7 mouse cellular contexts compared by ENCODE assay signal in genomic region chrX:157817571-157818206, GRCm38 (mm10). TPM values are rescaled to one million over a fixed set of nuclear protein-coding genes. Genes with fewer than 3 reads are reported as not detected.
DNase-seq lines count a peak whose midpoint lies in the region; ATAC-seq and TF ChIP-seq lines count a peak whose summit lies in the region.

No protein-coding gene starts in this region.

- no peaks in the 10 kb centered on the region for H3K9me3 ChIP-seq in hindbrain, embryonic 14.5 days (ENCODE audit: control insufficient read depth, low read length)
- H3K9me3 ChIP-seq in midbrain, embryonic 16.5 days (replicated peaks; ENCODE audit: control insufficient read depth, low read length, poor library complexity, severe bottlenecking), result no peaks in the 10 kb centered on the region

- peaks cover 17% of the 10 kb centered on the region for H3K4me1 ChIP-seq in cerebellum, adult 2 months (ENCODE audit: control insufficient read depth, insufficient read depth, low read length)
- no peaks in the 10 kb centered on the region for H3K4me1 ChIP-seq in hindbrain, embryonic 14.5 days (replicated peaks; ENCODE audit: control insufficient read depth, insufficient read depth, low read length)
- no peaks in the 10 kb centered on the region for H3K4me1 ChIP-seq in midbrain, embryonic 16.5 days (ENCODE audit: control insufficient read depth, insufficient read depth, low read length)

- DNase-seq in ZHBTc4 (ENCODE audit: low read depth, low spot score), result peak; percentile 95
- DNase-seq in cerebellum, adult 2 months, result peak; percentile 60 to 65
- DNase-seq in gastrocnemius, adult 18-20 months (ENCODE audit: low spot score), result peak; percentile 48
- no peak for DNase-seq in hindbrain, embryonic 14.5 days (ENCODE audit: low spot score)
- DNase-seq in frontal cortex, postnatal 25 days (ENCODE audit: low spot score in 2 of 2), result no peak
- DNase-seq in layer of hippocampus, adult 8-10 months (ENCODE audit: low spot score in 2 of 2), result no peak

- H3K9ac ChIP-seq in hindbrain, embryonic 14.5 days, result peak overlapping the region; percentile 40
- 0 out of 2 replicates have a peak overlapping the region, but pooled peaks have one; percentile 44 for H3K9ac ChIP-seq in midbrain, embryonic 16.5 days (ENCODE audit: low read depth, low read length)

- WGBS in cerebellum, adult 2 months, result 20% methylated on average over 31 of the region's 31 CpGs
- WGBS in hindbrain, embryonic 14.5 days, result 21% methylated on average over 30 of the region's 31 CpGs
- WGBS in midbrain, embryonic 16.5 days, result 16% methylated on average over 31 of the region's 31 CpGs

- no peak for TF ChIP-seq POLR2A in cerebellum, adult 2 months (IDR thresholded peaks at IDR 0.05; ENCODE audit: borderline replicate concordance, insufficient read depth, low read length)

- H3K27me3 ChIP-seq in cerebellum, adult 2 months (ENCODE audit: control insufficient read depth, insufficient read depth, low read length), result no peaks in the 10 kb centered on the region
- no peaks in the 10 kb centered on the region for H3K27me3 ChIP-seq in hindbrain, embryonic 14.5 days (ENCODE audit: control insufficient read depth, insufficient read depth, low read length)
- H3K27me3 ChIP-seq in midbrain, embryonic 16.5 days (ENCODE audit: control insufficient read depth, insufficient read depth, low read depth, low read length), result no peaks in the 10 kb centered on the region

- H3K27ac ChIP-seq in cerebellum, adult 2 months (ENCODE audit: insufficient read depth, low read length), result peak overlapping the region; percentile 17; the same call in 1 of the 2 replicates
- H3K27ac ChIP-seq in hindbrain, embryonic 14.5 days, result no peak overlapping the region
- no peak overlapping the region for H3K27ac ChIP-seq in midbrain, embryonic 16.5 days (ENCODE audit: low read length)

- no peak overlapping the region for H3K4me3 ChIP-seq in cerebellum, adult 2 months (replicated peaks; ENCODE audit: insufficient read depth, low read depth, low read length)
- peak overlapping the region; percentile 24 for H3K4me3 ChIP-seq in hindbrain, embryonic 14.5 days (replicated peaks; ENCODE audit: low read length)
- peak overlapping the region; percentile 14; the same call in 1 of the 2 replicates for H3K4me3 ChIP-seq in midbrain, embryonic 16.5 days (ENCODE audit: low read depth, low read length)

- H3K36me3 ChIP-seq in hindbrain, embryonic 14.5 days (replicated peaks; ENCODE audit: control insufficient read depth, insufficient read depth), result no peaks in the 10 kb centered on the region
- no peaks in the 10 kb centered on the region for H3K36me3 ChIP-seq in midbrain, embryonic 16.5 days (ENCODE audit: control insufficient read depth, insufficient read depth, low read length)

- H3K4me2 ChIP-seq in hindbrain, embryonic 14.5 days (replicated peaks), result peak overlapping the region; percentile 52
- H3K4me2 ChIP-seq in midbrain, embryonic 16.5 days (ENCODE audit: low read length), result peak overlapping the region; percentile 45

- ATAC-seq in hindbrain, embryonic 14.5 days (ENCODE audit: low FRiP score), result peak; percentile 79; the same call in 1 of the 2 replicates
- ATAC-seq in midbrain, embryonic 16.5 days, result peak; percentile 68

- TF ChIP-seq CTCF in cerebellum, adult 2 months (IDR thresholded peaks at IDR 0.05; ENCODE audit: borderline replicate concordance, insufficient read depth, low read depth, low read length), result no peak

RNA-seq across cellular contexts. Expression of gene Klhl34, which starts 0.5 kb away (rescaled TPM):
- polyA plus RNA-seq in cerebellum, adult 2 months (2012; rRNA removed), result 0.05 and 0.10 TPM in 2 replicates
- 10 to 100 TPM; 21.9 to 29.9 TPM for total RNA-seq in gastrocnemius, adult 18-20 months (2021)
- polyA plus RNA-seq in hindbrain, embryonic 14.5 days (2014; fragmentation: Nextera tagmentation; extraction: Ambion mirVana), result 1.5 and 2.1 TPM in 2 replicates
- 2.0 and 2.5 TPM in 2 replicates for polyA plus RNA-seq in midbrain, embryonic 16.5 days (2015; fragmentation: Nextera tagmentation; extraction: Ambion mirVana)
- total RNA-seq in layer of hippocampus, adult 8-10 months (2022), result under 1 TPM in 2 of 4 experiments, not detected in 2; 0.24 to 0.27 TPM

Comparison
In these comparisons a context has a peak if more than half of its experiments do, and no peak if none do; other contexts are left out.
1. DNase-seq: peak in ZHBTc4 (single experiment), cerebellum, adult 2 months (2 of 2) and gastrocnemius, adult 18-20 months (single experiment); none in hindbrain, embryonic 14.5 days (single experiment), frontal cortex, postnatal 25 days (0 of 2) and layer of hippocampus, adult 8-10 months (0 of 2).